Mouse (Mus musculus): ENCODE data around the gene 4931414P19Rik. TPM values are rescaled to one million over a fixed set of nuclear protein-coding genes. Genes with fewer than 3 reads are reported as not detected.

Gene 4931414P19Rik
- polyA plus RNA-seq, 1 experiment: 8.7 TPM

- TF ChIP-seq POLR2A (IDR thresholded peaks at IDR 0.05; ENCODE audit: control insufficient read depth, extremely low read depth, insufficient read depth, low read length, poor library complexity): no peak
- TF ChIP-seq CTCF (IDR thresholded peaks at IDR 0.05; ENCODE audit: borderline replicate concordance, control insufficient read depth, extremely low read depth, insufficient read depth, low read length, poor library complexity): no peak
- peaks cover 21% of the 10 kb centered on the region for H3K36me3 ChIP-seq (ENCODE audit: control insufficient read depth, insufficient read depth, low read length)
- H3K27me3 ChIP-seq (ENCODE audit: control insufficient read depth, insufficient read depth, low read length): no peaks in the 10 kb centered on the region
- no peak overlapping the region for H3K4me3 ChIP-seq (ENCODE audit: control insufficient read depth, insufficient read depth, low read length)
- DNase-seq: no peak
- 68% methylated on average over 11 of the region's 11 CpGs for WGBS
- no peak overlapping the region for H3K27ac ChIP-seq (ENCODE audit: control insufficient read depth, insufficient read depth, low read length)
- no peaks in the 10 kb centered on the region for H3K4me1 ChIP-seq (replicated peaks; ENCODE audit: control insufficient read depth, insufficient read depth, low read length)
Observed at GRCm38 (mm10) chr14:54630583-54631239, 24.9 kb upstream of the 4931414P19Rik start.

DNA sequence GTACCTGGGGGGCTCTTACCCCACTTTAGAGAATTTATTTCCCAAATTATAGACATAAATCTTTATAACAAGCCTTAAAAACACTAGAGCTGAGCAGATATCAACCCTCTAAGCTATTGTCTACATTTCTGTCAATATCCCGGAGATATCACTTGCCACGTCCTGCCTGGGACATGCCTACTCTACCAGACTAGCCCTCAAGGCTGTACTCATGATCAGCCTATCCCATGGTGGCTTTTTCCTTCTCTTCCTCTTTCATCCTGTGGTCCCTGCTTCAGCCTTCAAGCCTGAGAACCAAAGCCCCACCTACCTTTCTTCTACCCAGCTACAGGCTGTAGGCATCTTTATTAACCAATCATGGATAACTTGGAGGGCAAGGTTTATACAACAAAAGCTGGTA lies 24.0 kb upstream of the 4931414P19Rik start:
- 95% methylated on average over 2 of the region's 2 CpGs for WGBS
- no peaks in the 10 kb centered on the region for H3K4me1 ChIP-seq (replicated peaks; ENCODE audit: control insufficient read depth, insufficient read depth, low read length)
- H3K27ac ChIP-seq (ENCODE audit: control insufficient read depth, insufficient read depth, low read length): no peak overlapping the region
- TF ChIP-seq POLR2A (IDR thresholded peaks at IDR 0.05; ENCODE audit: control insufficient read depth, extremely low read depth, insufficient read depth, low read length, poor library complexity): no peak
- no peak for TF ChIP-seq CTCF (IDR thresholded peaks at IDR 0.05; ENCODE audit: borderline replicate concordance, control insufficient read depth, extremely low read depth, insufficient read depth, low read length, poor library complexity)
- no peaks in the 10 kb centered on the region for H3K27me3 ChIP-seq (ENCODE audit: control insufficient read depth, insufficient read depth, low read length)
- no peak overlapping the region for H3K4me3 ChIP-seq (ENCODE audit: control insufficient read depth, insufficient read depth, low read length)
- H3K36me3 ChIP-seq (ENCODE audit: control insufficient read depth, insufficient read depth, low read length): peaks cover 21% of the 10 kb centered on the region
- DNase-seq: no peak

GRCm38 (mm10) chr14:54628103-54628502 lies 22.3 kb upstream of the 4931414P19Rik start:
- WGBS: 57% methylated on average over 5 of the region's 5 CpGs
- H3K27ac ChIP-seq (ENCODE audit: control insufficient read depth, insufficient read depth, low read length): no peak overlapping the region
- H3K36me3 ChIP-seq (ENCODE audit: control insufficient read depth, insufficient read depth, low read length): peaks cover 15% of the 10 kb centered on the region
- H3K27me3 ChIP-seq (ENCODE audit: control insufficient read depth, insufficient read depth, low read length): no peaks in the 10 kb centered on the region
- TF ChIP-seq CTCF (IDR thresholded peaks at IDR 0.05; ENCODE audit: borderline replicate concordance, control insufficient read depth, extremely low read depth, insufficient read depth, low read length, poor library complexity) (no peak), POLR2A (IDR thresholded peaks at IDR 0.05; ENCODE audit: control insufficient read depth, extremely low read depth, insufficient read depth, low read length, poor library complexity) (no peak)
- no peak overlapping the region for H3K4me3 ChIP-seq (ENCODE audit: control insufficient read depth, insufficient read depth, low read length)
- no peaks in the 10 kb centered on the region for H3K4me1 ChIP-seq (replicated peaks; ENCODE audit: control insufficient read depth, insufficient read depth, low read length)
- no peak for DNase-seq

DNA sequence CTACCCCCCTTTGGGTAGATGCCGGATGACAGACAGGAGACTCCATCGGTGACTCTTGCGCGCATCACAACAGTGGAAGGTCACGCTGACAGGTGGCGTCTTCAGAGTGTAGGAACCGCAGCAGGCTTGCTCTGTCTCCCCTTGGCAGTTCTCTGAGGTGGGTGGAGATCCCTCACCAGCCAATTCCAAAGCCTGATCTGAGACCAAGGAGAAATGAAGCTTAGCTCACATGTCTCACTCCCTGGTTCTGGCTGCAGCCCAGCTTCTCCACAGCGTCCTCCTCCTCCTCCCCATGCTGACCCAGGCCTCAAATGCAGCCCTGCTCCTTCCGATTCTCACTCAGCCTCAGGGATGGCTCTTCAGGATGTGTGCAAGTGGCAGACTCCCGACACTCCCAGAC lies 19.2 kb upstream of the 4931414P19Rik start:
- TF ChIP-seq CTCF (IDR thresholded peaks at IDR 0.05; ENCODE audit: borderline replicate concordance, control insufficient read depth, extremely low read depth, insufficient read depth, low read length, poor library complexity): no peak
- Histone ChIP-seq H3K27me3 (ENCODE audit: control insufficient read depth, insufficient read depth, low read length) (no peaks in the 10 kb centered on the region), H3K36me3 (ENCODE audit: control insufficient read depth, insufficient read depth, low read length) (no peaks in the 10 kb centered on the region), H3K27ac (ENCODE audit: control insufficient read depth, insufficient read depth, low read length) (no peak overlapping the region), H3K4me3 (ENCODE audit: control insufficient read depth, insufficient read depth, low read length) (no peak overlapping the region), H3K4me1 (replicated peaks; ENCODE audit: control insufficient read depth, insufficient read depth, low read length) (no peaks in the 10 kb centered on the region)
- no peak for DNase-seq
- whole genome bisulfite sequencing: 91% methylated on average over 10 of the region's 10 CpGs

DNA sequence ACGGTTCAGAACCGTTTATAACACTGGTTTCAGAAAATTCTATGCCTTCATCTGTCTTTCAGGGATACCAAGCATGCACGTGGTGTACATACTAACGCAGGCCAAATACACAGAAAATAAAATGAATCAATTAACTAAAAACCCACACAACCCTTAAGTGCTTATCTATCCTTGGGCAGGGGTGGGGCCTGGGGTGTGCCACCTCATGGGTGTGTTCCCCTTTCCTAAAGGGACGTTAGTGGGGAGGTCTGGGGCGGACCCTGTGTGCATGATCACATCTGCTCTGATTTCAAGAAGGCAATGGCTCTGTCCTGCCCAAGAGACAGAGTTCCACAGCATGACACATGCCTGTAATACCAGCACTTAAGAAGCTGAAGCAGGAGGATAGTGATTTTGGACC lies 17.5 kb upstream of the 4931414P19Rik start:
- 83% methylated on average over 6 of the region's 6 CpGs for WGBS

GRCm38 (mm10) chr14:54621133-54621532 lies 15.3 kb upstream of the 4931414P19Rik start, which contains the start of gene Psmb11:
Gene Psmb11, plus strand, starts transcription at chr14:54621433.
- Histone ChIP-seq H3K27me3 (ENCODE audit: control insufficient read depth, insufficient read depth, low read length) (no peaks in the 10 kb centered on the region), H3K4me3 (ENCODE audit: control insufficient read depth, insufficient read depth, low read length) (no peak within 1 kb of the TSS), H3K27ac (ENCODE audit: control insufficient read depth, insufficient read depth, low read length) (no peak within 1 kb of the TSS), H3K4me1 (replicated peaks; ENCODE audit: control insufficient read depth, insufficient read depth, low read length) (peaks cover 9% of the 10 kb centered on the region), H3K36me3 (ENCODE audit: control insufficient read depth, insufficient read depth, low read length) (no peaks in the 10 kb centered on the region)
- 95% methylated on average over 1 of the region's 1 CpGs for WGBS
- no peak for DNase-seq
- TF ChIP-seq CTCF (IDR thresholded peaks at IDR 0.05; ENCODE audit: borderline replicate concordance, control insufficient read depth, extremely low read depth, insufficient read depth, low read length, poor library complexity) (no peak), POLR2A (IDR thresholded peaks at IDR 0.05; ENCODE audit: control insufficient read depth, extremely low read depth, insufficient read depth, low read length, poor library complexity) (no peak)

More for the DNA sequence above, 17.5 kb upstream of the 4931414P19Rik start:
- no peak for DNase-seq
- H3K4me3 ChIP-seq (ENCODE audit: control insufficient read depth, insufficient read depth, low read length): no peak overlapping the region
- H3K4me1 ChIP-seq (replicated peaks; ENCODE audit: control insufficient read depth, insufficient read depth, low read length): no peaks in the 10 kb centered on the region
- H3K27me3 ChIP-seq (ENCODE audit: control insufficient read depth, insufficient read depth, low read length): no peaks in the 10 kb centered on the region
- H3K36me3 ChIP-seq (ENCODE audit: control insufficient read depth, insufficient read depth, low read length): no peaks in the 10 kb centered on the region
- no peak overlapping the region for H3K27ac ChIP-seq (ENCODE audit: control insufficient read depth, insufficient read depth, low read length)
- TF ChIP-seq CTCF (IDR thresholded peaks at IDR 0.05; ENCODE audit: borderline replicate concordance, control insufficient read depth, extremely low read depth, insufficient read depth, low read length, poor library complexity) (no peak), POLR2A (IDR thresholded peaks at IDR 0.05; ENCODE audit: control insufficient read depth, extremely low read depth, insufficient read depth, low read length, poor library complexity) (no peak)

Measured in thymus, adult 2 months (tissue).